Mouse (Mus musculus) hindbrain, embryonic 16.5 days (tissue): ENCODE results near the gene Tmem221. TPM values are rescaled to one million over a fixed set of nuclear protein-coding genes. Genes with fewer than 3 reads are reported as not detected.
A peak's percentile ranks its signal among the peaks of the same experiment; 100 is the strongest.

Experiments
- ATAC-seq: fragments of 200-750 bp; cut with Nextera tagmentation; 2 replicates; pipeline ENCODE4 v1.8.0; 2017; ENCODE audit warnings: moderate TSS enrichment, moderate library complexity
- H3K27ac ChIP-seq: fragments of 300-500 bp; sonication (generic); 2 replicates; pipeline ENCODE4 v1.5.1; 2014; ENCODE audit warnings: low read depth, mild to moderate bottlenecking, control low read depth, low read length, moderate library complexity
- H3K27me3 ChIP-seq: fragments of 300-500 bp; sonication (generic); replicated peaks from 2 replicates; pipeline ENCODE4 v1.6.1; 2014; ENCODE audit warnings: low read length; ENCODE audit not compliant: control insufficient read depth, insufficient read depth
- H3K36me3 ChIP-seq: fragments of 300-500 bp; sonication (generic); 2 replicates; pipeline ENCODE4 v1.6.1; 2014; ENCODE audit warnings: mild to moderate bottlenecking, low read length, moderate library complexity, mixed read lengths; ENCODE audit not compliant: control insufficient read depth, insufficient read depth
- H3K4me1 ChIP-seq: fragments of 300-500 bp; sonication (generic); 2 replicates; pipeline ENCODE4 v1.6.1; 2014; ENCODE audit warnings: low read depth, low read length; ENCODE audit not compliant: control insufficient read depth, insufficient read depth
- H3K4me2 ChIP-seq: fragments of 300-500 bp; sonication (generic); 2 replicates; pipeline ENCODE4 v1.6.1; 2014; ENCODE audit warnings: mild to moderate bottlenecking, low read length, control low read depth, moderate library complexity
- H3K4me3 ChIP-seq: fragments of 300-500 bp; sonication (generic); 2 replicates; pipeline ENCODE4 v1.5.1; 2014; ENCODE audit warnings: mild to moderate bottlenecking, low read length, control low read depth, moderate library complexity
- H3K9ac ChIP-seq: fragments of 300-500 bp; sonication (generic); 2 replicates; pipeline ENCODE4 v1.6.1; 2014; ENCODE audit warnings: low read depth, mild to moderate bottlenecking, control low read depth, low read length, moderate library complexity
- H3K9me3 ChIP-seq: fragments of 300-500 bp; sonication (generic); 2 replicates; pipeline ENCODE4 v1.6.1; 2014; ENCODE audit warnings: mild to moderate bottlenecking, low read length, moderate library complexity; ENCODE audit not compliant: control insufficient read depth
- WGBS: fragments of 180-500 bp; shearing (Covaris S2); extraction: QIAGEN DNeasy Blood & Tissue Kit; methylation state at CpG from one replicate; pipeline ENCODE4 v1.1.7; 2014; 5-methylcytosine and 5-hydroxymethylcytosine counted together
- polyA plus RNA-seq: library from polyadenylated mRNA; unstranded; fragments of >200 nt; fragmentation: Nextera tagmentation; extraction: Ambion mirVana; gene quantifications from 2 replicates; pipeline ENCODE4 v1.2.1, GENCODE M21; 2015

Gene Tmem221
- polyA plus RNA-seq, 1 experiment from 2014 or later = 0.09 TPM

DNA sequence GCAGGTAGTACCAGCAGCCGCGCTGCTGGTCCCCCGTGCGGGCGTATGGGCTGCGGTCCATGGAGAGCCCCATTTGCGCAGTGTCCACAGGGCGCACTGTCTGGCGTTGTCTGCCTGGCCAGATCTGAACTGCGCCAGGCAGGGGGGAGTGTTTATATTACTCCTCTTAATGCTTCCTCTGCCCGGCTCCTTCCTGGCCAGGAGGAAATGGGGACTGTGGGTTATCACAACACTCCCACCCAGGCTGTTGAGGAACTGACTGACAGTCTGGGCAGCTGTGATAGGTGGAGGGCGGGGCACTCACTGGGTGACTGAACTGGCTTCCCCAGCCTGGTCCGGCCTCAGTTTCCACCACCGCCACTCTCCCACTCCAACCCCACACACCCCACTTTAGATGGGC is 47.0 kb downstream of the Tmem221 start, which contains the start of gene Plvap:
Gene Plvap, minus strand, starts transcription at position 109 of the 400 bp plus-strand sequence.
- no peak within 1 kb of the TSS for H3K4me3 ChIP-seq
- H3K27ac ChIP-seq = no peak within 1 kb of the TSS
- no peak within 1 kb of the TSS for H3K9ac ChIP-seq
- ATAC-seq = no peak
- 75% methylated on average over 14 of the region's 14 CpGs for WGBS
- H3K36me3 ChIP-seq = no peaks in the 10 kb centered on the region
- no peaks in the 10 kb centered on the region for H3K9me3 ChIP-seq
- H3K4me1 ChIP-seq = peaks cover 2% of the 10 kb centered on the region; the same call in 1 of the 2 replicates
- peaks cover 20% of the 10 kb centered on the region for H3K27me3 ChIP-seq
- no peak within 1 kb of the TSS for H3K4me2 ChIP-seq

DNA sequence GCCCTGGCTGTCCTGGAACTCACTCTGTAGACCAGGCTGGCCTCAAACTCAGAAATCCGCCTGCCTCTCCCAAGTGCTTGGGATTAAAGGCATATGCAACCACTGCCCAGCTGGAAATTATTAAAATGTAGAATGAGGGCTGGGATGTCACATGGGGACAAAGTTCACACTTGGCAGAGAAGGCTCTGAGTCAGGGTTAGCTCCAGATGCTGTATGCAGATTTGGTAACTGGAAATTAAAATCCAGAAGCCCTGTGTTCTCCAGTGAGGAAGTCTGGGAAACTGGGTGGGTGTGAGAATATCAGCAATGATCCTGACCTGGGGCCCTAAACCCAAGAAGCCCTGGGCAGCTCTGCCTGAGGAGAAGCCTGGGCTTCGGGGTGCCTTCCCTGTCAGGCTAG is 49.4 kb downstream of the Tmem221 start:
- H3K4me1 ChIP-seq = peaks cover 2% of the 10 kb centered on the region; the same call in 1 of the 2 replicates
- H3K27me3 ChIP-seq = peaks cover 28% of the 10 kb centered on the region
- WGBS = 77% methylated on average over 2 of the region's 2 CpGs
- no peak overlapping the region for H3K4me2 ChIP-seq
- H3K4me3 ChIP-seq = no peak overlapping the region
- no peak overlapping the region for H3K27ac ChIP-seq
- no peak overlapping the region for H3K9ac ChIP-seq
- no peaks in the 10 kb centered on the region for H3K36me3 ChIP-seq
- ATAC-seq = no peak
- H3K9me3 ChIP-seq = no peaks in the 10 kb centered on the region

DNA sequence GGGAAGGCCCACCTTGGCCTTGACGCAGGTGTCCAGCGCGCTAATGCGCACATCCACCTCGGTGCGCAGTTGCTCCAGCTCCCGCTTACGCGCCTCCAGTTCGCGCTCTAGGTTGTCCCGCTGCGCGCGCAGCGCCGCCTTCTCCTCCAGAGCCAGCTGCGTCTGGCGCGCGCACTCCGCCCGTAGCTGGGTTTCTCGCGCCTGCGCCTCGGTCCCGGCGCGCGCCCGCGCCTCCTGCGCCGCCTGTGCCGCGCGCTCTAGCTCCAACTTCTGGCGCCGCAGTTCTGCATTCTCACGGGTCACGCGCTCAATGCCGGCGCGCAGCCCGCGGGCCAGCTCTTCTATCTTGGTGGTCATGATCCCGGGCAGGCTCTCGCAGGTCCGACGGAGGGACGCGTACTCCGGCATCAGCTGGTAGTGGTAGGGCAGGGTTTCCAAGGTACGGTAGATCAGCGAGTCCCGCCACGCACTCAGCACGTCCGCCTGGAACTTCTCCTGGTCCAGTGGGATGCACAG is 51.0 kb downstream of the Tmem221 start:
- Histone ChIP-seq H3K4me2 (peak overlapping the region; percentile 70), H3K9ac (peak overlapping the region; percentile 65), H3K27ac (no peak overlapping the region), H3K27me3 (peaks cover 28% of the 10 kb centered on the region), H3K4me1 (peaks cover 2% of the 10 kb centered on the region; the same call in 1 of the 2 replicates), H3K9me3 (no peaks in the 10 kb centered on the region), H3K36me3 (no peaks in the 10 kb centered on the region), H3K4me3 (peak overlapping the region; percentile 47)
- WGBS = under 1% methylated on average over 56 of the region's 61 CpGs
- ATAC-seq = peak; percentile 90

DNA sequence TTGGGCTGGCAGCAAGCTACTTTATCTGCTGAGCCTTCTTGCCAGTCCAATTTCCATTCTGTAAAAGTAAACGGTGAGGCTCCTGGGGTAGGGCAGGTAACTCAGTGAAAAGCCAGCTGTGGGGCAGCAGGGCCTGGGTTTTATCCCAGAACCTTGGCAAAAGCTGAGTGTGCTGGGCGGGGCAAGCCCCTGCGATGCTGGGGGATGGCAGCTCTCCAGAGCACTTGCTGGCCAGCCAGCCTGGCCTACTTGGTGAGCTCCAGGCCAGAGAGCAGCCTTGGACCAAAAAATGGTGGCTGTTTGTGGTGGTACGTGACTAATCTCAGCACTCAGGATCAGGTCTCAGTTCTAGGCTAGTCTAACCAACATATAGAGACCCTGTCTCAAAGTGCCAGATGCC is 52.7 kb downstream of the Tmem221 start:
- H3K4me1 ChIP-seq = peaks cover 2% of the 10 kb centered on the region; the same call in 1 of the 2 replicates
- 78% methylated on average over 4 of the region's 4 CpGs for WGBS
- no peak for ATAC-seq
- no peak overlapping the region for H3K4me2 ChIP-seq
- H3K9ac ChIP-seq = no peak overlapping the region
- no peak overlapping the region for H3K27ac ChIP-seq
- no peaks in the 10 kb centered on the region for H3K9me3 ChIP-seq
- H3K36me3 ChIP-seq = no peaks in the 10 kb centered on the region
- H3K4me3 ChIP-seq = no peak overlapping the region
- H3K27me3 ChIP-seq = peaks cover 28% of the 10 kb centered on the region

DNA sequence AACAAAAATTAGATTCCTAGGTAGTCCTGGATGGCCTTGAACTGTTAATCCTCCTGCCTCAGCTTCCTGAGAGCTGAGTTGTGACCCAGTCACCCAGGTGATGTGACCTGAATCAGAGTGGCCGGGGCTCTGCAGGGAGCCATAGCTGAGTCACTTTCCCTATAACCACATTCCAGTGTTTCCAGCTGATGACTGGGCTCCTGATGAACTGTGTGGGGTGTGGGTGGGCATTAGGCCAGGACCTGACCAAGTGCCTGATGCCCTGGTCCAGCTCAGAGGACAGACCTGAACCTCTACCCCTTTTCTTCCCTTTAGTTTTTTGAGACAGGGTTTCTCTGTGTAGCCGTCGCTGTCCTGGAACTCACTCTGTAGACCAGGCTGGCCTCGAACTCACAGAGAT is 53.3 kb downstream of the Tmem221 start:
- no peak for ATAC-seq
- peaks cover 28% of the 10 kb centered on the region for H3K27me3 ChIP-seq

DNA sequence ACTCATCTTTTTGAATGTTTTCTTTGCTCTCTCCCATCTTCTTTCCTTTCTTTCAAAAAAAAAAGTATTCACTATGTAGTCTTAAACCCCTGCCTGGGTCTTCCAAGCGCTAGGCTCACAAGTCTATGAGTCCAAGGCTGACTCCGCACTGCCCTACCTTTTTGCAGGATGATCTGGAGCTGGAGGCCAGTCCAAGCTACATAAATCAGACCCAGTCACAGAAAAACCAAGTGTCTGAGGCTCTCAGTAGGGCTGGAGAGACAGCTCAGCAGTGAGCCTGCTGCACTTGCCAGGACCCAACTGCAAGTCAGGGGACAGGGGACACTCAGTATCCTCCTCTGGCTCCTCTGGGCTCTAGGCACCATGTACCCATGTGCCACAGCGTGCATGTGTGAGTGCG is 54.3 kb downstream of the Tmem221 start:
- H3K9ac ChIP-seq = no peak overlapping the region
- H3K4me2 ChIP-seq = no peak overlapping the region
- peaks cover 2% of the 10 kb centered on the region; the same call in 1 of the 2 replicates for H3K4me1 ChIP-seq
- 94% methylated on average over 4 of the region's 4 CpGs for WGBS
- H3K4me3 ChIP-seq = no peak overlapping the region
- no peak for ATAC-seq
- H3K27me3 ChIP-seq = peaks cover 25% of the 10 kb centered on the region
- H3K27ac ChIP-seq = no peak overlapping the region
- no peaks in the 10 kb centered on the region for H3K9me3 ChIP-seq
- no peaks in the 10 kb centered on the region for H3K36me3 ChIP-seq

More for the DNA sequence above, 53.3 kb downstream of the Tmem221 start:
- Histone ChIP-seq H3K27ac (no peak overlapping the region), H3K9ac (no peak overlapping the region), H3K4me2 (no peak overlapping the region), H3K36me3 (no peaks in the 10 kb centered on the region), H3K4me3 (no peak overlapping the region), H3K9me3 (no peaks in the 10 kb centered on the region), H3K4me1 (peaks cover 2% of the 10 kb centered on the region; the same call in 1 of the 2 replicates)
- WGBS = 98% methylated on average over 4 of the region's 4 CpGs

Other genes with a start within 250 kb of the Tmem221 start
- gene Use1, start 192.0 kb downstream of the Tmem221 start, polyA plus RNA-seq = 115 and 120 TPM in 2 replicates
- 5.5 and 6.3 TPM in 2 replicates for gene Ocel1, start 187.6 kb downstream of the Tmem221 start, polyA plus RNA-seq
- gene Nr2f6, start 176.9 kb downstream of the Tmem221 start, polyA plus RNA-seq = 20.7 and 23.6 TPM in 2 replicates
- 7.3 and 9.5 TPM in 2 replicates for gene Ushbp1, start 163.1 kb downstream of the Tmem221 start, polyA plus RNA-seq
- gene Babam1, start 162.0 kb downstream of the Tmem221 start, polyA plus RNA-seq = 97.3 and 101 TPM in 2 replicates
- gene Ankle1, start 152.9 kb downstream of the Tmem221 start, polyA plus RNA-seq = 8.8 and 9.8 TPM in 2 replicates
- gene Abhd8, start 95.2 kb downstream of the Tmem221 start, polyA plus RNA-seq = 172 and 182 TPM in 2 replicates
- gene Mrpl34, start 93.9 kb downstream of the Tmem221 start, polyA plus RNA-seq = 168 and 172 TPM in 2 replicates
- 240 and 247 TPM in 2 replicates for gene Dda1, start 89.7 kb downstream of the Tmem221 start, polyA plus RNA-seq
- 2.3 and 4.5 TPM in 2 replicates for gene Ano8, start 72.9 kb downstream of the Tmem221 start, polyA plus RNA-seq
- gene Gtpbp3, start 70.8 kb downstream of the Tmem221 start, polyA plus RNA-seq = 14.0 and 14.6 TPM in 2 replicates
- gene Plvap, start 47.1 kb downstream of the Tmem221 start, polyA plus RNA-seq = 12.0 and 12.5 TPM in 2 replicates
- gene Ccdc194, start 33.2 kb downstream of the Tmem221 start, polyA plus RNA-seq = 0.44 and 0.52 TPM in 2 replicates
- gene Bst2, start 21.4 kb downstream of the Tmem221 start, polyA plus RNA-seq = 10.4 and 12.3 TPM in 2 replicates
- 66.3 and 70.4 TPM in 2 replicates for gene Mvb12a, start 15.9 kb downstream of the Tmem221 start, polyA plus RNA-seq
- not detected in 2 replicates for gene Nxnl1, start 7.7 kb upstream of the Tmem221 start, polyA plus RNA-seq
- gene Slc27a1, start 10.0 kb upstream of the Tmem221 start, polyA plus RNA-seq = 102 and 107 TPM in 2 replicates
- gene Pgls, start 33.3 kb upstream of the Tmem221 start, polyA plus RNA-seq = 220 and 237 TPM in 2 replicates
- gene Fam129c, start 38.8 kb upstream of the Tmem221 start, polyA plus RNA-seq = 6.4 and 7.8 TPM in 2 replicates
- gene Colgalt1, start 52.1 kb upstream of the Tmem221 start, polyA plus RNA-seq = 62.1 and 74.1 TPM in 2 replicates
- gene Unc13a, start 112.9 kb upstream of the Tmem221 start, polyA plus RNA-seq = 22.4 and 23.1 TPM in 2 replicates
- gene Jak3, start 117.4 kb upstream of the Tmem221 start, polyA plus RNA-seq = 7.3 and 8.1 TPM in 2 replicates
- gene Insl3, start 130.3 kb upstream of the Tmem221 start, polyA plus RNA-seq = 1.2 and 1.5 TPM in 2 replicates
- gene B3gnt3, start 142.9 kb upstream of the Tmem221 start, polyA plus RNA-seq = 0.44 and 0.62 TPM in 2 replicates
- 78.6 and 89.5 TPM in 2 replicates for gene Fcho1, start 166.8 kb upstream of the Tmem221 start, polyA plus RNA-seq